Mouse (Mus musculus): ENCODE results near the gene Pank4.

The Pank4 gene

GRCm38 (mm10) chr4:154963901-154964580 is at the start of gene Pank4:
Pank4 (plus strand) TSS chr4:154964123.
- DNase-seq (ENCODE audit: low spot score) = peak; percentile 87

- no peak for DNase-seq (ENCODE audit: low spot score)
Measured at GRCm38 (mm10) chr4:154914252-154914651, 49.7 kb upstream of the Pank4 start.

GRCm38 (mm10) chr4:154914707-154915106 is 49.2 kb upstream of the Pank4 start:
- DNase-seq (ENCODE audit: low spot score) = no peak

- DNase-seq (ENCODE audit: low spot score) = no peak
Measured at GRCm38 (mm10) chr4:154915286-154915685, 48.6 kb upstream of the Pank4 start.

- DNase-seq (ENCODE audit: low spot score) = no peak
Measured at GRCm38 (mm10) chr4:154916662-154917061, 47.3 kb upstream of the Pank4 start.

GRCm38 (mm10) chr4:154922291-154922690 is 41.6 kb upstream of the Pank4 start:
- DNase-seq (ENCODE audit: low spot score) = no peak

GRCm38 (mm10) chr4:154922931-154923330 is 41.0 kb upstream of the Pank4 start:
- DNase-seq (ENCODE audit: low spot score) = no peak

GRCm38 (mm10) chr4:154925413-154925812 is 38.5 kb upstream of the Pank4 start:
- no peak for DNase-seq (ENCODE audit: low spot score)

GRCm38 (mm10) chr4:154926969-154927898 is 36.7 kb upstream of the Pank4 start:
- DNase-seq (ENCODE audit: low spot score) = no peak

GRCm38 (mm10) chr4:154927899-154928337 is 36.0 kb upstream of the Pank4 start:
- DNase-seq (ENCODE audit: low spot score) = no peak

- DNase-seq (ENCODE audit: low spot score) = no peak
Measured at GRCm38 (mm10) chr4:154928395-154929087, 35.4 kb upstream of the Pank4 start, which contains the start of gene Tnfrsf14. Tnfrsf14 (minus strand) TSS chr4:154928563.

GRCm38 (mm10) chr4:154929088-154929660 is 34.7 kb upstream of the Pank4 start:
- no peak for DNase-seq (ENCODE audit: low spot score)

GRCm38 (mm10) chr4:154933306-154933907 is 30.5 kb upstream of the Pank4 start:
- DNase-seq (ENCODE audit: low spot score) = no peak

GRCm38 (mm10) chr4:154934800-154935199 is 29.1 kb upstream of the Pank4 start:
- DNase-seq (ENCODE audit: low spot score) = no peak

- DNase-seq (ENCODE audit: low spot score) = no peak
Measured at GRCm38 (mm10) chr4:154935788-154936187, 28.1 kb upstream of the Pank4 start.

GRCm38 (mm10) chr4:154936542-154937255 is 27.2 kb upstream of the Pank4 start:
- DNase-seq (ENCODE audit: low spot score) = no peak

GRCm38 (mm10) chr4:154937746-154938145 is 26.2 kb upstream of the Pank4 start:
- DNase-seq (ENCODE audit: low spot score) = no peak

GRCm38 (mm10) chr4:154940156-154940555 is 23.8 kb upstream of the Pank4 start:
- DNase-seq (ENCODE audit: low spot score) = no peak

GRCm38 (mm10) chr4:154941831-154942230 is 22.1 kb upstream of the Pank4 start:
- no peak for DNase-seq (ENCODE audit: low spot score)

- DNase-seq (ENCODE audit: low spot score) = no peak
Measured at GRCm38 (mm10) chr4:154942632-154943322, 21.1 kb upstream of the Pank4 start.
